Mouse (Mus musculus) spleen, adult 2 months (tissue): Measurements from ENCODE around the gene Zcchc7.

Source experiments
- CTCF ChIP-seq: fragments of 200-500 bp; IDR thresholded peaks from 2 replicates; pipeline ENCODE4 v1.5.1; 2011; ENCODE audit warnings: mild to moderate bottlenecking, inconsistent platforms; ENCODE audit not compliant: insufficient read depth, insufficient read length, insufficient replicate concordance; ENCODE audit errors: extremely low read depth
- POLR2A ChIP-seq: fragments of 200-500 bp; IDR thresholded peaks from 2 replicates; pipeline ENCODE4 v1.6.1; 2011; ENCODE audit warnings: low read depth, low read length, inconsistent platforms

DNA sequence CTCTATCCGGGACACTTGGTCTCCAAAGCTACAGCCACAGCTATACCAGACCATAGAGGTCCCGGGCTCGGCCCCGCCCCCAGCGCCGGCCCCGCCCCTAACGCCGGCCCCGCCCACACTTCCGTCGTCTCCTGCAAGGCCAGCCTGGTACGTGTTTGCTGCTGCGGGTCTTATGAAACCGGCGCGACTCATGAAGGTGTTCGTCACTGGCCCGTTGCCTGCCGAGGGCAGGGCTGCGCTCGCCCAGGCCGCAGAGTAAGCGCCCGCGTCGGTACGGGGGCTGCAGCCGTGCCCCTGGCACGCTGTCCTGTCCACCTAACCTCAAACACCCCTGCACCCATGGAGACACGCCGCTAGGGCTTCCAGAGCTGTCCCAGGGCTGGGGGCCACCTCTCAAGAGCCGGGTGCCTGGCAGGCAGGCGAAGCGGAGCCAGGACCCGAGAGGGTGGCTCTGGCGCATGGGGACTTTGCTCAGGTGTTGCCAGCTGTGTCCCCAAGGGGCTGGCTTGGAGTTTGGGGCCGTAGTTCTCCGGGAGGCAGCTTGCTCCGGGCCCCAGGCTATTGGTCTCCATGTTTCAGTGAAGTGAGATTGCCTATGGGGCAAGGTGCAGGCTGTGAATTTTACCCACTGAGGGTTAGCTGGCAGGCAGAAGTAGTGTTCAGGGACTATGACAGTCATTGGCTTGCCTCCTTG is 225.8 kb downstream of the Zcchc7 start, which contains the start of gene Grhpr:
- peak; percentile 69 for TF ChIP-seq POLR2A
- peak; percentile 9; the same call in 1 of the 2 replicates for TF ChIP-seq CTCF
